Mouse (Mus musculus) ovary, postnatal 10 days (tissue): ENCODE measurements around the gene Gm17509.

Source experiments
- DNase-seq: peaks from one replicate; pipeline ENCODE4 v3.0.0; 2022; ENCODE audit warnings: low spot score

Gm17509 gene

GRCm38 (mm10) chr13:117220501-117221321 is at the start of gene Gm17509:
TSS of gene Gm17509 (minus strand) at chr13:117221075.
- no peak for DNase-seq

- DNase-seq: no peak
These were observed 47.1 kb upstream of the Gm17509 start for GRCm38 (mm10) chr13:117267963-117268362.

- DNase-seq: no peak
These were observed 45.3 kb upstream of the Gm17509 start for GRCm38 (mm10) chr13:117266156-117266555.

GRCm38 (mm10) chr13:117260704-117261103 is 39.8 kb upstream of the Gm17509 start:
- no peak for DNase-seq

- DNase-seq: no peak
These were observed 21.7 kb upstream of the Gm17509 start for GRCm38 (mm10) chr13:117242621-117243020.

- no peak for DNase-seq
These were observed 21.2 kb upstream of the Gm17509 start for GRCm38 (mm10) chr13:117242063-117242462.

- DNase-seq: no peak
These were observed 16.2 kb upstream of the Gm17509 start for GRCm38 (mm10) chr13:117237111-117237510.

- no peak for DNase-seq
These were observed 14.8 kb upstream of the Gm17509 start for GRCm38 (mm10) chr13:117235530-117236212.

- no peak for DNase-seq
These were observed 13.6 kb upstream of the Gm17509 start for GRCm38 (mm10) chr13:117234486-117234885.

GRCm38 (mm10) chr13:117233808-117234207 is 12.9 kb upstream of the Gm17509 start:
- no peak for DNase-seq

- DNase-seq: no peak
These were observed 9.7 kb upstream of the Gm17509 start for GRCm38 (mm10) chr13:117230371-117231110.

GRCm38 (mm10) chr13:117225561-117225960 is 4.7 kb upstream of the Gm17509 start:
- no peak for DNase-seq

GRCm38 (mm10) chr13:117224901-117225300 is 4.0 kb upstream of the Gm17509 start:
- no peak for DNase-seq

- no peak for DNase-seq
These were observed 2.2 kb upstream of the Gm17509 start for GRCm38 (mm10) chr13:117223125-117223524.

- no peak for DNase-seq
These were observed 889 bp downstream of the Gm17509 start for GRCm38 (mm10) chr13:117219871-117220500.

- no peak for DNase-seq
These were observed 2.8 kb downstream of the Gm17509 start for GRCm38 (mm10) chr13:117218092-117218491.

- no peak for DNase-seq
These were observed 3.3 kb downstream of the Gm17509 start for GRCm38 (mm10) chr13:117217621-117218020.

- DNase-seq: no peak
These were observed 4.0 kb downstream of the Gm17509 start for GRCm38 (mm10) chr13:117216752-117217363.

- DNase-seq: no peak
These were observed 4.7 kb downstream of the Gm17509 start for GRCm38 (mm10) chr13:117216126-117216525.

GRCm38 (mm10) chr13:117215481-117215880 is 5.4 kb downstream of the Gm17509 start:
- no peak for DNase-seq

GRCm38 (mm10) chr13:117211386-117211875 is 9.4 kb downstream of the Gm17509 start:
- no peak for DNase-seq
